Mouse (Mus musculus) megakaryocyte, embryonic 14.5 days (primary cell): Measurements from ENCODE around the gene Pcif1. TPM values are rescaled to one million over a fixed set of nuclear protein-coding genes. Genes with fewer than 3 reads are reported as not detected.

Experiments used
- H3K27me3 ChIP-seq: replicated peaks from 2 replicates; pipeline ENCODE3; 2012; ENCODE audit warnings: inconsistent platforms
- H3K36me3 ChIP-seq: replicated peaks from 2 replicates; pipeline ENCODE3; 2012; ENCODE audit warnings: low read length, inconsistent platforms, mixed read lengths
- H3K4me1 ChIP-seq: 2 replicates; pipeline ENCODE4 v1.6.1; 2012; ENCODE audit warnings: inconsistent platforms
- H3K4me3 ChIP-seq: replicated peaks from 2 replicates; pipeline ENCODE3; 2012; ENCODE audit warnings: moderate library complexity, mild to moderate bottlenecking, inconsistent platforms
- H3K9me3 ChIP-seq: 2 replicates; pipeline ENCODE4 v1.6.1; 2012; ENCODE audit warnings: inconsistent platforms
- FLI1 ChIP-seq: IDR thresholded peaks from 2 replicates; pipeline ENCODE4 v1.6.1; 2012; ENCODE audit warnings: low read length, inconsistent platforms, mixed read lengths
- GATA1 ChIP-seq: IDR thresholded peaks from 3 replicates; pipeline ENCODE4 v1.6.1; 2012; ENCODE audit warnings: mixed read lengths, low read length, inconsistent platforms, borderline replicate concordance
- polyA plus RNA-seq: library from polyadenylated mRNA; stranded (reverse); fragments of >175 nt; gene quantifications from 2 replicates; pipeline ENCODE4 v1.2.3, GENCODE M21; 2012; ENCODE audit warnings: low replicate concordance; ENCODE audit not compliant: insufficient read depth

Gene Pcif1
- polyA plus RNA-seq, 1 experiment, result 120 TPM

GRCm38 (mm10) chr2:164917371-164917770, 38.3 kb downstream of the Pcif1 start:
- Histone ChIP-seq H3K4me3 (no peak overlapping the region), H3K4me1 (peaks cover 44% of the 10 kb centered on the region), H3K27me3 (peaks cover 2% of the 10 kb centered on the region), H3K9me3 (no peaks in the 10 kb centered on the region), H3K36me3 (peaks cover 30% of the 10 kb centered on the region)
- TF ChIP-seq FLI1, result no peak

DNA sequence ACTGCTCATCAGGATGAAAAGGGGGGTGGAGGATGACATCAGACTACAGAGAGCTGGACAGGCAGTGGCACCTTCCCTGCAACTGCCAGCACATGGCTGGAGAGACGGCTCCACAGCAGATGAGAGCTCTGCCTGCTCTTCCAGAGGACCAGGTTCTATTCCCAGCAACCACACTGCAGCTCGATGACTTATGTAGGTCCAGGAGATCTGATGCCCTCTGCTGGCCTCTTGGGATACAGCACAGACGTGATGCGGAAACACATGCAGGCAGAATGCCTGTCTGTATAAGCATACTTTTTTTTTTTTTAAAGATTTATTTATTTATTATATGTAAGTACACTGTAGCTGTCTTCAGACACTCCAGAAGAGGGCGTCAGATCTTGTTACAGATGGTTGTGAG, 39.2 kb downstream of the Pcif1 start:
- H3K36me3 ChIP-seq, result peaks cover 34% of the 10 kb centered on the region
- H3K4me1 ChIP-seq, result peaks cover 36% of the 10 kb centered on the region
- no peak overlapping the region for H3K4me3 ChIP-seq
- peaks cover 11% of the 10 kb centered on the region for H3K27me3 ChIP-seq
- TF ChIP-seq FLI1, result no peak
- TF ChIP-seq GATA1, result no peak
- H3K9me3 ChIP-seq, result no peaks in the 10 kb centered on the region

- H3K9me3 ChIP-seq, result no peaks in the 10 kb centered on the region
- H3K4me3 ChIP-seq, result no peak overlapping the region
- no peak for TF ChIP-seq GATA1
- TF ChIP-seq FLI1, result no peak
- peaks cover 25% of the 10 kb centered on the region for H3K36me3 ChIP-seq
- peaks cover 16% of the 10 kb centered on the region; the same call in 1 of the 2 replicates for H3K4me1 ChIP-seq
- peaks cover 29% of the 10 kb centered on the region for H3K27me3 ChIP-seq
Measured at GRCm38 (mm10) chr2:164921984-164922383, 42.9 kb downstream of the Pcif1 start.

GRCm38 (mm10) chr2:164923291-164923690, 44.2 kb downstream of the Pcif1 start:
- Histone ChIP-seq H3K36me3 (peaks cover 22% of the 10 kb centered on the region), H3K9me3 (no peaks in the 10 kb centered on the region), H3K27me3 (peaks cover 40% of the 10 kb centered on the region), H3K4me1 (peaks cover 14% of the 10 kb centered on the region), H3K4me3 (no peak overlapping the region)
- TF ChIP-seq FLI1 (no peak), GATA1 (no peak)

- Histone ChIP-seq H3K27me3 (peaks cover 47% of the 10 kb centered on the region), H3K4me3 (no peak overlapping the region)
Measured at GRCm38 (mm10) chr2:164924100-164924857, 45.2 kb downstream of the Pcif1 start.

GRCm38 (mm10) chr2:164930706-164931581, 51.8 kb downstream of the Pcif1 start:
- no peak overlapping the region for H3K4me3 ChIP-seq
- H3K36me3 ChIP-seq, result no peaks in the 10 kb centered on the region
- no peaks in the 10 kb centered on the region for H3K9me3 ChIP-seq
- no peak for TF ChIP-seq FLI1
- no peak for TF ChIP-seq GATA1
- peaks cover 88% of the 10 kb centered on the region for H3K27me3 ChIP-seq
- peaks cover 56% of the 10 kb centered on the region for H3K4me1 ChIP-seq

More at GRCm38 (mm10) chr2:164924100-164924857, 45.2 kb downstream of the Pcif1 start:
- Histone ChIP-seq H3K4me1 (peaks cover 23% of the 10 kb centered on the region), H3K9me3 (no peaks in the 10 kb centered on the region), H3K36me3 (peaks cover 17% of the 10 kb centered on the region)
- no peak for TF ChIP-seq GATA1
- TF ChIP-seq FLI1, result no peak

GRCm38 (mm10) chr2:164933534-164933933, 54.4 kb downstream of the Pcif1 start:
- no peaks in the 10 kb centered on the region for H3K36me3 ChIP-seq
- peaks cover 52% of the 10 kb centered on the region for H3K4me1 ChIP-seq
- H3K9me3 ChIP-seq, result no peaks in the 10 kb centered on the region
- no peak for TF ChIP-seq GATA1
- TF ChIP-seq FLI1, result no peak
- no peak overlapping the region for H3K4me3 ChIP-seq
- peaks cover 90% of the 10 kb centered on the region for H3K27me3 ChIP-seq

GRCm38 (mm10) chr2:164935991-164936390, 56.9 kb downstream of the Pcif1 start:
- H3K4me1 ChIP-seq, result peaks cover 53% of the 10 kb centered on the region
- no peaks in the 10 kb centered on the region for H3K36me3 ChIP-seq
- TF ChIP-seq GATA1, result no peak
- no peaks in the 10 kb centered on the region for H3K9me3 ChIP-seq
- H3K4me3 ChIP-seq, result no peak overlapping the region
- H3K27me3 ChIP-seq, result peaks cover 96% of the 10 kb centered on the region

- Histone ChIP-seq H3K36me3 (no peaks in the 10 kb centered on the region), H3K4me1 (peaks cover 59% of the 10 kb centered on the region), H3K9me3 (no peaks in the 10 kb centered on the region), H3K27me3 (peaks cover 93% of the 10 kb centered on the region), H3K4me3 (peak overlapping the region; percentile 82)
- TF ChIP-seq FLI1 (no peak), GATA1 (no peak)
Measured at GRCm38 (mm10) chr2:164938146-164939091, 59.3 kb downstream of the Pcif1 start.
